Mouse (Mus musculus): ENCODE measurements at regions not wholly inside any gene's neighbourhood (a gene's known extent, or its start where the extent isn't known, plus 50 kb on each side); places are given as distances from the start of the nearest gene placed in this dataset.

DNA sequence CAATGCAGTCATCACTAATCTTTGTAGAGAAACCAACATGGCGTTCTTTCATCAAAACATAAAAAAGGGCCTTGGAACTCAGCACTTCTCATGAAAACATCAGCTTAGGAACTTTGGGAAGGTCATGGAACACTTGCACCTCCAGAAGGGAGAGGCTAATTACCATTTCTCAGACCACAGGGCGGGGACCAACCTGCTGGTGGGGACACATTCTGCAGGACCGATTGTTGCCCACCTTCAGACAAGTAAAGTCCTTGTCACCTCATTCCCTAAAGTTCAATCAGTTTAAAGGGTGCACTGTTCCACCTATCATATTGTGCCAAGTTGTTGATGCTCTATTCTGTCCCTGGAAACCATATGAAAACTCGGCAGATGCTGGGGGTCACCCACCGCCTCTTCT is 526.5 kb upstream of the Pom121l12 start:
- TF ChIP-seq CTCF (IDR thresholded peaks at IDR 0.05; ENCODE audit: low read depth, low read length), result no peak
- TF ChIP-seq EP300 (IDR thresholded peaks at IDR 0.05; ENCODE audit: insufficient read depth, low read depth, low read length), result peak; percentile 84

Data from ES-Bruce4 (cell line).